Mouse (Mus musculus) erythroblast, embryonic 14.5 days (primary cell): ENCODE data around the gene Tspan10. TPM values are rescaled to one million over a fixed set of nuclear protein-coding genes. Genes with fewer than 3 reads are reported as not detected.

Experiments
- H3K27me3 ChIP-seq: 2 replicates; pipeline ENCODE4 v1.6.1; 2012; ENCODE audit warnings: inconsistent platforms; ENCODE audit not compliant: control insufficient read depth
- H3K36me3 ChIP-seq: 2 replicates; pipeline ENCODE4 v1.6.1; 2012; ENCODE audit warnings: mild to moderate bottlenecking, inconsistent platforms; ENCODE audit not compliant: control insufficient read depth
- H3K4me1 ChIP-seq: 2 replicates; pipeline ENCODE4 v1.6.1; 2012; ENCODE audit warnings: inconsistent platforms; ENCODE audit not compliant: control insufficient read depth
- H3K4me3 ChIP-seq: replicated peaks from 2 replicates; pipeline ENCODE3; 2012; ENCODE audit warnings: moderate library complexity, mild to moderate bottlenecking, inconsistent platforms
- H3K9me3 ChIP-seq: 2 replicates; pipeline ENCODE4 v1.6.1; 2012; ENCODE audit warnings: low read length, inconsistent platforms, mixed read lengths; ENCODE audit not compliant: control insufficient read depth
- GATA1 ChIP-seq: IDR thresholded peaks from 2 replicates; pipeline ENCODE4 v1.6.1; 2012; ENCODE audit warnings: low read length, inconsistent platforms, mixed read lengths
- TAL1 ChIP-seq: IDR thresholded peaks from 3 replicates; pipeline ENCODE4 v1.6.1; 2012; ENCODE audit warnings: low read length, inconsistent platforms, mixed read lengths
- polyA plus RNA-seq: library from polyadenylated mRNA; stranded (reverse); fragments of >175 nt; gene quantifications from 2 replicates; pipeline ENCODE4 v1.2.3, GENCODE M21; 2012

Gene Tspan10
- polyA plus RNA-seq, 1 experiment = not detected

DNA sequence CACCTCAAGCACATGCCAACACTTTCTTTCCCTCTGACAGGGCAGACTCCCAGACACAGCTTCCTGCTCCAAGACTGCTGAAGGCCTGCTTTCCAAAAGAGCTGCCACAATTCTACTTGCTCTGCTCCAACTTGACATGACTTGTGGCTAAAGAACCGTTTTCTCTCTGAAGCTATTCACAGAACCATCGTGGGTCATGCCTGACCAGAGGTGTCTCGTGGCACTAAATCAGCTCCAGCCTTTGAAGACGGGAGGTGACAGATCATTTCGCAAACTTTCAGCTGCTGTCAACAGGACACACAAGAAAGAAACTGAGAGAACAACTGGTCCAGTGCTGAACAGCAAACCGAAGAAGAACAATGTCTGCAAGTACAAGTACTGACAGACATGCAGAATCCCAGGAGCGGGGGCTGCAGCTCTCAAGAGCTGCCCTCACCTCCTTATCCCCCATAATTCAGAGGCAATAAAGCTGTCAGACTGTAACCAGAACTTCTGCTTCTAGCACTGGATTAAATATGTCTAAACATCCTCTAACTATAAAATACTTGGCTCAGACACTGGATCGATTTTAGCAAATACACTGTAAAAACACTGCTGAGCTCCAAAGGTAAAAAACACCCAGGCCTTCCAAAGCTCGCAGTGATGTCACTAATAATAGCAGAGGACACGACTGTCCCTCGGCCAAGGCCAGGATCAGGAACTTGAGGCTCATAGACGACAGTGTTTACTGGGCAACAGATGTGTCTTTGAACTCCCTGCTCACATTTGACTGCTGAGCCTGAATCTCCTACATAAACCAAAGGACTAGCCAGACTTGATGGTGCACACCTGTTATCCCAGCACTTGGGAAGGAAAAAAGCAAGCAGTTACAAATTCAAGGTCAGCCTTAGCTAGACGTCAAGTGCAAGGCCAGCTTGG, 19.5 kb upstream of the Tspan10 start:
- H3K27me3 ChIP-seq = no peaks in the 10 kb centered on the region
- peaks cover 96% of the 10 kb centered on the region for H3K36me3 ChIP-seq
- H3K9me3 ChIP-seq = no peaks in the 10 kb centered on the region
- peaks cover 6% of the 10 kb centered on the region for H3K4me1 ChIP-seq
- H3K4me3 ChIP-seq = no peak overlapping the region
- TF ChIP-seq TAL1 (no peak), GATA1 (no peak)

DNA sequence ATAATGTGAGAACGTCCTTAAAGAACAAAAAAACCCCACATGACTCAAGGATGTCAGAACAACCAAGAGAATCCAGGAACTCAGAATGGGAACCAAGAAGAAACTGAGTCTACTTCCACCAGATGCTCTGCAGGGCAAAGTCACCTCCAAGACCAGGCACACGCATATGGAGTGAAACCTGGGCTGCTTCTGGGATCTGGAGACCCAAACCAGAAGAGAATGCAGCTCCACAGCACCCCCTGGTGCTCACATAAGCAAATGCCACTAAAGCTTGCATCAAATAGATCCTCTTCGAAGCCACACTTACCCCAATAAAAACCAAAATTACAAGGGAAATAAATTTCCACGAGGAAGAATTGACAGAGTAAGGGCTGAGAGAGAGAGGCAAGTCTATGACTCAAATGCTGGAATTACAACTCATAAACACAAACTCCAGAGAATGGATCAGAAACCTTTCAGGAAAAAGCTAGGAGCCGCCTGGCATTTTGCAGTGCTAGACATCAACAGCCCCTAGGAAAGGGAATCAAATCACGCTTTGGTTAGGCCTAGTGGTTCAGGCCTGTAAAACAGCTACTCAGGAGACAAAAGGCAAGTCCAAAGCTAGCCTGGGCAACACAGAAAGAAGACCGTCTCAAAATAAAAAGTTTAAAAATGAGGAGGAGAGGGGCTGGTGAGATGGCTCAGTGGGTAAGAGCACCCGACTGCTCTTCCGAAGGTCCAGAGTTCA, 18.7 kb upstream of the Tspan10 start:
- H3K4me1 ChIP-seq = peaks cover 6% of the 10 kb centered on the region
- TF ChIP-seq GATA1 = no peak
- TF ChIP-seq TAL1 = no peak
- no peaks in the 10 kb centered on the region for H3K9me3 ChIP-seq
- H3K4me3 ChIP-seq = no peak overlapping the region
- peaks cover 96% of the 10 kb centered on the region for H3K36me3 ChIP-seq
- no peaks in the 10 kb centered on the region for H3K27me3 ChIP-seq

DNA sequence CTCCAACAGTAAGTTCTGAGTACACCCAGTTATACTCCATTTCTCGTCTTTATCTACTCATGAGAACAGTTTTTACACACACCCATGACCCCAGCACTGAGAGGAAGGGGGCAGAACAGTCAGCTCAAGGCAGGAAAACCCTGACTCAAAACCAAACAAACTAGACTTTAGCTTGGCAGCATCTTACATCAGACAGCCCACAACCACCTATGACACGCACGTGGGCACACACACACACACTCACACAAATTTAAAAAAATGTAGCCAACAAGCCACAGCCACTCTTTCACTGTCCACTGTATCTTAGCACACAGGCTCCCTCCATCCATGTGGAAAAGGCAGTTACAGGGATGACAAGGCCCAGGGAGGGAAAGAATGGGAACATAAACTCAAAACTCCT, 15.7 kb upstream of the Tspan10 start:
- Histone ChIP-seq H3K36me3 (peaks cover 95% of the 10 kb centered on the region), H3K9me3 (no peaks in the 10 kb centered on the region), H3K27me3 (no peaks in the 10 kb centered on the region), H3K4me3 (no peak overlapping the region), H3K4me1 (peaks cover 6% of the 10 kb centered on the region)
- no peak for TF ChIP-seq TAL1
- no peak for TF ChIP-seq GATA1

DNA sequence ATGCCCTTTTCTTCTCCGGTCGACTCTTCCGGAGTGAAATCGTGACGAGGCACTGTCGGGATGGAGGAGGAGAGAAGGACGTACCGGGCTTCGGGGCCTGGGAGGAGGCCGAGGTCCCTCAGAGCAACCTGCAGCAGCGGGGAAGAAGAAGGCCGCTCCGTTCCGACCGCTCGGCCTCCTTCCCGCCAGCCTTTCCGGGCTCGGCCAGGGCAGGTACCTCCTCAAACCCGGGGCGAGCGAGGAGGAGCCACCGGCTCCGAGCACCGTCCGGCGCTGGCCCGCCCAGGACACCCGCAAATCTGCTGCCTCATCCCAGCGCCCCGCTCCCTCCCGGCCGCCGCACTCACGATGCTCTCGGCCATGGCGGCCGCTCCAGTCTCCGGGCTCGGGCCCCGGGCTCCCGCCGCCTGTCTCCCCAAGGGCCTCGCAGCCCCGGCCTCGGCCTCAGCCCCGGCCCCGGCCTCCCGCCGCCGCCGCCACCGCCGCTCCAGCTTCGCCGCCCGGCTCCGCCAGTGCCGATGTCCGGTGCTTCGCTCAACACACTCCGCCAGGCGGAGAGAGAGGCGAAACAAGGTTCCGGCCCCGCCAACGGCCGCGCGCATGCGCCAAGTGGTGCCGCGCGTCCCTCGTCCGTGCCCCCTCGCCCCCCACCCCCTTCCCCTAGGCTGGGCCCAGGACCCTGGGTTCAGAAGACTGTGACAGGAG, 5.1 kb upstream of the Tspan10 start, which contains the start of gene Nploc4:
Nploc4 (minus strand) TSS at position 557 of the 705 bp plus-strand sequence.
- TF ChIP-seq GATA1 (no peak), TAL1 (no peak)

DNA sequence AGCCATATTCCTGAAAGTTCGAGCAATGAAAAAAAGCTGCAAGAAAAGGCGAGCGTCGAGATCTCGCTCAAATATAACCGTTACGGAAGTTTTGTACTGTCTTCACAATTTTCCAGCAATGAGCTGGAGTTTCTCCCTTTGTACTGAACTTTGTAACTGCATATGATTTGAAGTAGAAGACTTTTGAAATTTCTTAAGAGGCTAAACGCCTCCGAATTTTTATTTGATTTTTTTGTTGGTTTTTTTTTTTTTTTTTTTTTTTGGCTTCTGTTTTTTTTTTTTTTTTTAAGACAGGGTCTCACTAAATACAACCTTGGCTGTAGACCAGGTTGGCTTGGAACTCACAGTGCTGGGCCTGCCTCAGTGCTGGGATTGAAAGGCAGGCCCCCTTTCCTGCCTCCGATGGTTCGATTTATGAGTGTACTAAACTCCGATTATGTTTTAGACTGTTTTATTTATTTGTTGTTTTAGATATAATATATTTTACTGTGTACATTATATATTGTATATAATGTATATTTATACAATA, 4.5 kb upstream of the Tspan10 start:
- Histone ChIP-seq H3K36me3 (peaks cover 34% of the 10 kb centered on the region), H3K4me1 (peaks cover 22% of the 10 kb centered on the region), H3K27me3 (no peaks in the 10 kb centered on the region), H3K9me3 (no peaks in the 10 kb centered on the region), H3K4me3 (peak overlapping the region; percentile 74)
- no peak for TF ChIP-seq GATA1
- TF ChIP-seq TAL1 = no peak

More for the DNA sequence above, 5.1 kb upstream of the Tspan10 start, which contains the start of gene Nploc4:
- peaks cover 22% of the 10 kb centered on the region for H3K4me1 ChIP-seq
- H3K36me3 ChIP-seq = peaks cover 40% of the 10 kb centered on the region
- H3K4me3 ChIP-seq = peak within 1 kb of the TSS; percentile 74
- H3K27me3 ChIP-seq = no peaks in the 10 kb centered on the region
- no peaks in the 10 kb centered on the region for H3K9me3 ChIP-seq

DNA sequence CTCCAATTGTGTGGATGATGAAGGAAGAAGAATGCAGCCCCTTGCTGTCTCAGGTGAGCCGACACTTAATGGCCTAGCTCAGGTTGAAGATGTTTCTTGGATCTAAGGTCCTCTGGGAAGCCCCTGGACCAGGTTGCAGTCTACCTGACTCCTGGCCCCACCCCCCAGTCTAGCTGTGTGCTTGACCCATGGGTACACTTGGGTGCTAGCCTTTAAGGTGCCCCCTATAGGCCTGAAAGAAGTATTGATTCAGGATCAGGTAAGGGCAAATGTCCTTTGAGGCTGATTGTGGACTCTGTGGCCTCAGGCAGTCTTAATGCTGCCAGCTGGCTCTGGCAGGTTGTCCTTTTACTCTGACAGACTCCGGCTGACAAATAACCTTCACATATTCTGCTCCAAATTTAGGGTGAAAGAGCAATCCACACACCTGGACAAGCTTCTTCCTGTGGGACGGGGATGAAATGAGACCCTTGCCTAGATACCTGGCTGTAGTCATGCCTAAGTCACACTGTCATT, 379 bp downstream of the Tspan10 start:
- Histone ChIP-seq H3K27me3 (no peaks in the 10 kb centered on the region; the same call in 1 of the 2 replicates), H3K36me3 (no peaks in the 10 kb centered on the region), H3K4me1 (peaks cover 3% of the 10 kb centered on the region; the same call in 1 of the 2 replicates), H3K9me3 (no peaks in the 10 kb centered on the region), H3K4me3 (no peak overlapping the region)
- TF ChIP-seq GATA1 (no peak), TAL1 (no peak)

DNA sequence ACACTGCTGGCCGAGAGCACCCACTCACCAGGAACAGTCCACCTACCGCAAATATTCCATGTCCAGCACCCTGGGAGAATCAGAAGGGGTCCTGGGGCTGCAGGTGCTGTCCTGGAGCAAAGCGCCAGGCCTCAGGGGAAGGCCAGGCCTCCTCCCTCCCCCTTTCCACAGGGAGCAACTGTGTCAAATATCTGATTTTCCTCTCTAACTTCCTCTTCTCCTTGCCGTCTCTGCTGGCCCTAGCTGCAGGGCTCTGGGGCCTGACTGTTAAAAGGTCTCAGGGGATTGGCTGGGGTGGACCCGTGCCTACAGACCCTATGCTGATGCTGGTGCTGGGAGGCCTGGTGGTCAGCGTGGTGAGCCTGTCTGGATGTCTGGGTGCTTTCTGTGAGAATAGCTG, 1.7 kb downstream of the Tspan10 start:
- Histone ChIP-seq H3K4me3 (no peak overlapping the region), H3K36me3 (no peaks in the 10 kb centered on the region), H3K27me3 (no peaks in the 10 kb centered on the region; the same call in 1 of the 2 replicates), H3K9me3 (no peaks in the 10 kb centered on the region), H3K4me1 (peaks cover 6% of the 10 kb centered on the region; the same call in 1 of the 2 replicates)
- TF ChIP-seq GATA1 = no peak
- TF ChIP-seq TAL1 = no peak

DNA sequence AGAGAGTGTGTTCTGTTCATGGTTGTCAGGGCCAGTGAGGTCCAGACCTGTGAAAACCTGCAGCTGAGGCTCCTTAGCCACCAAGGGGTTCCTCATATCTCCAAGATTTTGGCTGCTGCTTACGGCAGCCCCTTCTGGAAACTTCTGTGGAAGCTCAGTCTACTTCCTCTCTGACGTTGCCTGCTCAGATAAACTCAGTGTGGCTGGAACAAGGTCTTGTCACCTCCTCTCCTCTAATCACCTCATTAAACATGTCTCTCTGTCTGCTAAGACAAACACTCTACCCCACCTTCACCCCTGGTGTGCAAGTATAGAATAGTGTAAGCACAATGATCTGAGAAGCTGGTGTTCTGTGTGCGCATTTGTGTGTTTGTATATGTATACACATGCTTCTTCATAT, 3.0 kb downstream of the Tspan10 start:
- Histone ChIP-seq H3K36me3 (no peaks in the 10 kb centered on the region), H3K4me3 (no peak overlapping the region), H3K4me1 (peaks cover 6% of the 10 kb centered on the region; the same call in 1 of the 2 replicates), H3K27me3 (no peaks in the 10 kb centered on the region; the same call in 1 of the 2 replicates), H3K9me3 (no peaks in the 10 kb centered on the region)
- no peak for TF ChIP-seq GATA1
- no peak for TF ChIP-seq TAL1
